Mouse (Mus musculus): ENCODE results near the gene Kcnk5.

DNA sequence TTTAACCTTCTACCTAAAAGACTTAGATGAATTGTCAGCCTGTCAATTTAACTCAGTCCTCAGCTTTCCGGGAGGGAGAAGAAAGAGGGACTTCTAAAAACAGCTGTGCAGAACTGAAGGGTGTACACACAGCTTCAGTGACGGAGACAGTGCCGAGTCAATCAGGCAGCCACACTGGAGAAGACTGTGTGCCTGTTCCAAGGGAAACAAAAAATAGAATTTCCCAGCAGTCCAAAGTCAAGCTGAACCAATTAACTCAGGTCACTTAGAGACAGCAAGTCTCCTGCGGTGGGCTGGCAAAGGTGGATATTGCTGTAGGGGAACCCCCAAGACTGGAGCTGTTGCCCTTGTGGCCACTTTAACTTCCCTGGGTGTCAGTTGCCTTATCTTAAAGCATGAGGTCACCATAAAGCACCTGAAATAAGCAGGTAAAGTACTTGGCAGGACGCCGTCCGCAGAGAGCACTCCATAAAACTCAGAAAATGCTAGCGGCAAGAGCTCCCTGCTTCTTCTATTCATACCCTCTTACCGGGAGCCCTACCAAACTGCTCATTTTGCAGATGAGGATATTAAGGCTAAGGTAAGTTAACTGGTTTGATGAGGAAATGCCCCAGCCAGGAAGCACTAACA, 4.0 kb downstream of the Kcnk5 start:
- TF ChIP-seq CTCF (IDR thresholded peaks at IDR 0.05; ENCODE audit: extremely low read depth, insufficient read length, insufficient replicate concordance, low read depth, low read length) (no peak; the same call in 1 of the 2 replicates), POLR2A (IDR thresholded peaks at IDR 0.05; ENCODE audit: low read depth, low read length) (no peak)

Data from small intestine, adult 2 months (tissue).